Mouse (Mus musculus) kidney, postnatal 0 days (tissue): ENCODE data around the gene Foxa1. TPM values are rescaled to one million over a fixed set of nuclear protein-coding genes. Genes with fewer than 3 reads are reported as not detected.

Experiments
- ATAC-seq: fragments of 200-750 bp; cut with Nextera tagmentation; replicated peaks from 2 replicates; pipeline ENCODE4 v1.8.0; 2017; ENCODE audit warnings: low read depth, moderate number of reproducible peaks, moderate TSS enrichment, moderate library complexity; ENCODE audit not compliant: low FRiP score
- DNase-seq: peaks from one replicate; pipeline ENCODE4 v3.0.0-alpha.2; 2016; ENCODE audit warnings: low spot score
- H3K27ac ChIP-seq: fragments of 300-500 bp; sonication (generic); 2 replicates; pipeline ENCODE4 v1.5.1; 2014; ENCODE audit warnings: mild to moderate bottlenecking
- H3K27me3 ChIP-seq: fragments of 300-500 bp; sonication (generic); 2 replicates; pipeline ENCODE4 v1.6.1; 2014; ENCODE audit warnings: low read length, mixed read lengths; ENCODE audit not compliant: insufficient read depth
- H3K36me3 ChIP-seq: fragments of 300-500 bp; sonication (generic); 2 replicates; pipeline ENCODE4 v1.6.1; 2014; ENCODE audit warnings: low read length, mixed read lengths; ENCODE audit not compliant: insufficient read depth
- H3K4me1 ChIP-seq: fragments of 300-500 bp; sonication (generic); replicated peaks from 2 replicates; pipeline ENCODE4 v1.6.1; 2014; ENCODE audit warnings: antibody characterized with exemption, low read length, mixed read lengths; ENCODE audit not compliant: insufficient read depth
- H3K4me2 ChIP-seq: fragments of 300-500 bp; sonication (generic); 2 replicates; pipeline ENCODE4 v1.6.1; 2014; ENCODE audit warnings: mild to moderate bottlenecking, low read length, moderate library complexity, mixed read lengths
- H3K4me3 ChIP-seq: fragments of 300-500 bp; sonication (generic); replicated peaks from 2 replicates; pipeline ENCODE4 v1.5.1; 2014; ENCODE audit warnings: low read depth, low read length
- H3K9ac ChIP-seq: fragments of 300-500 bp; sonication (generic); 2 replicates; pipeline ENCODE4 v1.6.1; 2014; ENCODE audit warnings: low read depth, low read length
- H3K9me3 ChIP-seq: fragments of 300-500 bp; sonication (generic); replicated peaks from 2 replicates; pipeline ENCODE4 v1.6.1; 2016; ENCODE audit warnings: low read length, inconsistent platforms, mixed read lengths
- CTCF ChIP-seq: IDR thresholded peaks from 2 replicates; pipeline ENCODE4 v1.5.1; 2016; ENCODE audit warnings: antibody characterized with exemption, low read depth, mild to moderate bottlenecking, moderate library complexity
- WGBS: fragments of 180-500 bp; shearing (Covaris S2); extraction: QIAGEN DNeasy Blood & Tissue Kit; methylation state at CpG from one replicate; pipeline ENCODE4 v1.1.7; 2014; 5-methylcytosine and 5-hydroxymethylcytosine counted together
- polyA plus RNA-seq: library from polyadenylated mRNA; unstranded; fragments of >200 nt; fragmentation: Nextera tagmentation; extraction: Ambion mirVana; gene quantifications from 2 replicates; pipeline ENCODE4 v1.2.1, GENCODE M21; 2015

Gene Foxa1
- polyA plus RNA-seq, 1 experiment from 2014 or later = 1.7 TPM

GRCm38 (mm10) chr12:57547890-57548289, 1.2 kb upstream of the Foxa1 start:
- no peak overlapping the region for H3K27ac ChIP-seq
- H3K4me2 ChIP-seq = no peak overlapping the region
- DNase-seq = no peak
- no peak overlapping the region for H3K4me3 ChIP-seq
- H3K36me3 ChIP-seq = no peaks in the 10 kb centered on the region
- H3K4me1 ChIP-seq = peaks cover 8% of the 10 kb centered on the region
- no peak for TF ChIP-seq CTCF
- peaks cover 78% of the 10 kb centered on the region for H3K27me3 ChIP-seq
- H3K9ac ChIP-seq = no peak overlapping the region
- WGBS = 4% methylated on average over 9 of the region's 9 CpGs
- H3K9me3 ChIP-seq = no peaks in the 10 kb centered on the region
- no peak for ATAC-seq

- H3K4me3 ChIP-seq = peak overlapping the region; percentile 38
- WGBS = 3% methylated on average over 105 of the region's 106 CpGs
- no peaks in the 10 kb centered on the region for H3K9me3 ChIP-seq
- no peak overlapping the region for H3K9ac ChIP-seq
- peaks cover 8% of the 10 kb centered on the region for H3K4me1 ChIP-seq
- DNase-seq (no peak), ATAC-seq (peak; percentile 55; the same call in 1 of the 2 replicates)
- peak overlapping the region; percentile 67 for H3K4me2 ChIP-seq
- no peaks in the 10 kb centered on the region for H3K36me3 ChIP-seq
- H3K27ac ChIP-seq = no peak overlapping the region
- TF ChIP-seq CTCF = no peak
- H3K27me3 ChIP-seq = peaks cover 80% of the 10 kb centered on the region
Measured at GRCm38 (mm10) chr12:57545371-57546241, 1.1 kb downstream of the Foxa1 start.

- TF ChIP-seq CTCF = peak; percentile 67
- Histone ChIP-seq H3K9me3 (no peaks in the 10 kb centered on the region), H3K4me3 (peak overlapping the region; percentile 38), H3K27ac (no peak overlapping the region), H3K9ac (no peak overlapping the region), H3K27me3 (peaks cover 75% of the 10 kb centered on the region), H3K4me1 (peaks cover 8% of the 10 kb centered on the region), H3K36me3 (no peaks in the 10 kb centered on the region), H3K4me2 (peak overlapping the region; percentile 67)
- ATAC-seq = peak; percentile 16; the same call in 1 of the 2 replicates
- peak; percentile 85 for DNase-seq
- 2% methylated on average over 31 of the region's 31 CpGs for WGBS
Measured at GRCm38 (mm10) chr12:57544641-57545370, 1.9 kb downstream of the Foxa1 start.

DNA sequence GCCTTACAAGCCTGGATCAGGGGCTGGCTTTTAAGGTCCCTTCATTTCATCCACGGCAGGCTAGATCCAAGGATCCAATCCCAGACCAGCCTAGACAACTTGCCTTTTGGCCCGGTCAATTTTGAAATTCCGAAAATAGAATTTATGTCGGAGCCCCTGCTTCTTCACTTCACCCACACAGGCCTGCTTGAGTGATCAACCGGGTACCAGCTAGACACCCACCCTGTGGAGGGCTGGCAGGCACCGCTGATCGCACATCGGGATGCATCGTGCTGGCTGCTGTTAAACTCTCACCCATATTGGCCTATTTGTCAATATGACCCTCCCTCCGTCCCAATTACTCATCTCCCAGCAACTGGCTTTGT, 3.1 kb downstream of the Foxa1 start:
- no peaks in the 10 kb centered on the region for H3K9me3 ChIP-seq
- peaks cover 71% of the 10 kb centered on the region for H3K27me3 ChIP-seq
- ATAC-seq = no peak
- H3K27ac ChIP-seq = no peak overlapping the region
- no peak overlapping the region for H3K4me2 ChIP-seq
- TF ChIP-seq CTCF = no peak
- peaks cover 8% of the 10 kb centered on the region for H3K4me1 ChIP-seq
- H3K4me3 ChIP-seq = no peak overlapping the region
- 2% methylated on average over 10 of the region's 10 CpGs for WGBS
- H3K9ac ChIP-seq = no peak overlapping the region
- no peak for DNase-seq
- H3K36me3 ChIP-seq = no peaks in the 10 kb centered on the region

DNA sequence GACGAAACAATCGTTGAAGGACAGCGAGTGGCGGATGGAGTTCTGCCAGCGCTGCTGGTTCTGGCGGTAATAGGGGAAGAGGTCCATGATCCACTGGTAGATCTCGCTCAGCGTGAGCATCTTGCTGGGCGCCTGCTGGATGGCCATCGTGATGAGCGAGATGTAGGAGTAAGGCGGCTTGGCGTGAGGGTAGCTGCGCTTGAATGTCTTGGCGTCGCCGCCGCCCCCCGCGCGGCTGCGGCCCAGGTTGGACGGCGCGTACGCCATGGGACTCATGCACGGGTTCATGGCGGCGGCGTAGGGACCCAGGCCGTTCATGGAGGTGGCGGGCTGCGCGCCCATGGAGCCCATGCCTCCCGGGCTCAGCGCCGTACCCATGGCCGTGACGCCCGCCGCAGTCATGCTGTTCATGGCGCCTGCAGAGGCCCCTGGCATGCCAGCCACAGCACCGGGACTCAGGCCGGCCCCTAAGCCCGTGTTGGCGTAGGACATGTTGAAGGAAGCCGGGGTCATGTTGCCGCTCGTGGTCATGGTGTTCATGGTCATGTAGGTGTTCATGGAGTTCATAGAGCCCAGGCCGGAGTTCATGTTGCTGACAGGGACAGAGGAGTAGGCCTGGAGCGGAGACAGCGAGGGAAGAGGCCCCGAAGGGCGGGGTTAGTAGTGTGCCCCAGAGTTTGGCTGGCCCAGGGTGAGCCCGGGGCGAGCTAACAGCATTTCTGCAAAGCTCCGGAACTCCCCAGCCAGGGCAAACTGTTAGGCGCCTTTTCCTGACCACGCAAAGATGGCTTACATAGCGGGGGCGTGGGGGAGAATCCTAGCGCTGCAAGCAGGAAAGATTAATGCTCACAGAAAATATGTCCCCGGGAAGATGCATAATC, 3.7 kb downstream of the Foxa1 start:
- DNase-seq (no peak), ATAC-seq (no peak)
- Histone ChIP-seq H3K27me3 (peaks cover 69% of the 10 kb centered on the region), H3K36me3 (no peaks in the 10 kb centered on the region), H3K9me3 (no peaks in the 10 kb centered on the region), H3K27ac (no peak overlapping the region), H3K4me2 (no peak overlapping the region), H3K4me3 (peak overlapping the region; percentile 13; the same call in 1 of the 2 replicates), H3K4me1 (peaks cover 8% of the 10 kb centered on the region), H3K9ac (no peak overlapping the region)
- WGBS = 5% methylated on average over 63 of the region's 63 CpGs
- no peak for TF ChIP-seq CTCF
